Mouse (Mus musculus): ENCODE measurements at regions not wholly inside any gene's neighbourhood (a gene's known extent, or its start where the extent isn't known, plus 50 kb on each side); places are given as distances from the start of the nearest gene placed in this dataset.
A peak's percentile ranks its signal among the peaks of the same experiment; 100 is the strongest.

DNA sequence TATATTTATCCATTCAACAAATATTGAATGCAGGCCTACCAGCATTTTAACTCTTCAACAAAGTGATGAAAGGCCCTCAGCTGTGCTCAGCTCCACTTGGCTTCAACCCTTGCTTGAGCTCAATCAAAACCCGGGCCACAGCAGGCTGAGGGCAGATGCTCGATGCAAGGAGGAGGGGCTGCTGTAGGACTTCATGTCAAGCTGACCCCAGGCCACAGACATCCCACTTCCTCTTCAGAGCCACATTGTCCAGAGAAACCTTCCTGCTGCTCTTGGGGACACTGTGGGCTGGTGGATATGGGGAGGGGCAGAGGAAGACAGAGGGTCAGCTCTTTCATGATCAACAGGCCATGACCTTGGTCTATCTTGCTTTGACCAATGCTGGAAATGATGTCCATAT, 299.7 kb downstream of the Bcl11a start:
- no peak for ATAC-seq (ENCODE audit: low TSS enrichment)

DNA sequence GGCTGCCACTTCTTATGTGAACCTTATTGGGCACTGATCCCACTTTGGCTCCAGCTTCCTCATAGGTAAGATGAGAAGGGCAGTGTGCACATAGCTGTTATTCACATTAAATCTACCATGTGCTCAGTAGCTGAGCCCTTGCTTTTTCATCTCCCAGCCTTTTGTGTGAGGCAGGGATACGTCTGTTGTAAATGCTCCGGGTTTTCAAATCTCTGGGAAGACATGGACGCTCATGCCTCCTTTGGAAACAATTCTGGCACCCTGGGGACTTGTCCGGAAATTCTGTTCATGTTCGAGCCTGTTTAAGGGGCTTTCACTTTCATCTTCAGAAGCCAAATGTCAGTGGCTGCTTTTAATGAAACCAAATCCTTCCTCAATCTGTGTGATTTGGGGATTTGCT, 312.7 kb downstream of the Bcl11a start:
- no peak for ATAC-seq (ENCODE audit: low TSS enrichment)

DNA sequence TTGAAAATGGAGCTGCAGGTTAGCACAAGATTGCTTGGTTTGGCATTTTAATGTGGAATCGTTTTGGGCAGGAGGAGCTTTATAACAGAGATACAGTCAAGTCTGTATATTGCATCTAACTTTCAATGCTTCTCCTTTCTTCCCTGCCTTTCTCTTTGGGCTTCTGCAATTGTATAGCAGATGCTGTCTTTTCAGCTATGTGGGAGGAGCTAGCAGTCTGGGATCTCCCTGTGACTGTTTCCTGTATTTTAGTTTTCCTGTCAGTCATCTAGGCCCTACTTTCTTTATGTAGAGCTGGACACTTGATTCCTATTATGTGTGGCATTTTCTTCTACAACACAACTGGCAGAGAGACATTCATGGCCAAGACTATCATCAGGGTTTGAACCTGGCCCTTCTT, 313.5 kb downstream of the Bcl11a start:
- ATAC-seq (ENCODE audit: low TSS enrichment) = no peak

DNA sequence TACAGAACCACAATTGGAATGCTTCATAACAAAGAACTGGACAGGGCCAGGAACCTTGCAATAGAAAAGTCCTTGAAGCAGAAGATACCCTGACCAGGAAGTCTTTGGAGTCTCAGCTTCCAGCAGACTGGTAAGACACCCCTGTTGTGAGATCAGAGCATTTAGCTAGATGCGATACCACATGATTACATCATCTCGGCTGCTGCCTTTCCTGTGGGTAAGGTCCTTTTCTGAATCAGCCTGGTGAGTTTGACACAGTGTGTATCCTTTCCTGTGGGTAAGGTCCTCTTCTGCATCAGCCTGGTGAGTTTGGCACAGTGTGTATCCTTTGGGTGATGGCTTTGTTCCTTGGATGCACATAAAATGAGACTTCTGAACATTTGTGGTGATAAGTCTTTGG, 317.6 kb downstream of the Bcl11a start:
- no peak for ATAC-seq (ENCODE audit: low TSS enrichment)

DNA sequence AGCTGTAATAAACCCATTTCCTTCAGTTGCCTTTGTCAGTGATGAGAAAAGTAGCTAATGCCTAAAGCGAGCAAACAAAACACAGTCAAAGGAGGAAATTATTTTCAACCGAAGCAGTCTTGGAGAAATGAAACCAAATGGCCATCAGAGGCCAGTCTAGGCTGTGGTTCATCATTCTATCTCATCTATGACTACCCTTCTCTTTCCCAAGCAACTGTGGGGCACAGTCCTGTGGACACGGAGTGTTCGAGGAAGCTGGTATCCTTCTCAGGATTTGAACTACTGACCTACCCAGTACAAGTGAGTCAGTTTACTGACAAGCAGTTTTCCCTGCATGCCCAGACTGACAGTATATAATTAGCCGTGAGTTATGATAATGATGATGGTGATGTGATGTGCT, 319.1 kb downstream of the Bcl11a start:
- no peak for ATAC-seq (ENCODE audit: low TSS enrichment)

DNA sequence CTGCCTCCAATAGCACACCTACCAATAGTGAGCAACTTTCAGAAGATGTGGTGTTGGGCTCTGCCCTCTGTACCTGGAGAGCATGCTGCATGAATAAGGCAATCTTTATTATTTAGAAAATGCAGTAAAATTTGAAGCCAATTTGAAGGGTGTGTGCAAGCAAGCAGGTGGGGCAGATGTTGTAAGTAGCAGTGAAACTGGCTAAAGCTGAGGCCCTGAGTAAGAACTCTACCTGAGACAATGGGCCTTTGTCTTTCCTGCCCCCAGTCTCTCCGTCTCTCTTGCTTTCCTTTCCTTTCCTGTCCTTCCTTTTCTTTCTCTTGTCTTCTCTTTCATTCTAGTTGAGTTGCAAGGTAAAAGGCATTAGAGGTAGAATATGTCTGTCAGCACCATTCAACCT, 319.9 kb downstream of the Bcl11a start:
- ATAC-seq (ENCODE audit: low TSS enrichment) = no peak

DNA sequence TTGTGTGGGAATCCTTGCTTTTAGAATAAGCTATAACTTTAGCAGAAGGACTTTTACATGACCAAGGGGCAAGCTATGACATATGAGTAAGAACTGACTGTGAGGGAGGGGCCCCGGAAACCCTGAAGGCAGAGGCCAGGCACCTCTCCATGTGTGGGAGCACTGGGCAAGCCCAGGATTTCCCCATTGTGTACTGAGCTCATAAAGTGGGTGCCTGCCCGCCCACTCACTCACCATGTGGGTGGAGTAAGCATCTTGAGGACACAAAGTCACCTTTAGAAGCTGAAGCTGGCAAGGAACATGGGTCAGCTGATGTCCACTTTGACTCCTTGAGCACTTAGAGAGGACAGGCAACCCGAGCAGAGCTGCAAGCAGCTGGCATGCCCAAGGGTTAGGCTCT, 323.3 kb downstream of the Bcl11a start:
- no peak for ATAC-seq (ENCODE audit: low TSS enrichment)

DNA sequence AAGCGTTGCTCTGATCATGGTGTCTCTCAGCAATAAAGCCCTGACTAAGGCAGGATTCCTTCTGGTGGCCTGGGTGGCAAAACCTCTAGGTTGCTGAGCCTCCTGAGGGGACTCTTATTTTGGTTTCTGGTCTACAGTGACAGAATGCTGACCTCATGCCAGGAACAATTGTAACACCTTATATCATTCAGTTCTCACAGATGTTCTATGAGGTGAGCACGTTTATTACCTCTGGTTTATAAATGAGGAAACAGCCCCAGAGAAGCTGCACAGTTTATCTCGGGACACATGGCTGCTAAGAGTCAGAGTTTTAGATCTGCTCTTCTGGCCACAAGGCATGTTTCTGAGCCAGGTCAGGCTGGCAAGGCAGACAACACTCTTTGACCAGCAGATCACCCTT, 324.3 kb downstream of the Bcl11a start:
- ATAC-seq (ENCODE audit: low TSS enrichment) = no peak

DNA sequence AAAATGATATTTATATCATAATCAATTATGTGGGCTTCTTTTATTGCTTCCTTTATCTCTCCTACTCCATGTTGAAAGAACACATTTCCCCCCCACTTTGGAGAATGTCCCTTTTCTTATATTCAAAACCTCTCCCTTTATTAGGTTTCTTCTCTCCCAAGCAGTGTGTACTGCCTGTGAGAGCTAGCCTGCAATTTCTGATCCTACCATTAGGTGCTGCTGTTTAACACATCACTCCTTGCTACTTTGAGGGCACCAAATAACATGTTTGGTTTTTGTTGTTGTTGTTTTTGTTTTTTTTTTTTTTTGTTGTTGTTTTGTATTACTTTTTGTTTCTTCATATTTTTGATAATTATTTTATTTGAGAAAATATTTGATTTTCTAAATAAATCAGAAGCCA, 336.9 kb downstream of the Bcl11a start:
- ATAC-seq (ENCODE audit: low TSS enrichment) = no peak

DNA sequence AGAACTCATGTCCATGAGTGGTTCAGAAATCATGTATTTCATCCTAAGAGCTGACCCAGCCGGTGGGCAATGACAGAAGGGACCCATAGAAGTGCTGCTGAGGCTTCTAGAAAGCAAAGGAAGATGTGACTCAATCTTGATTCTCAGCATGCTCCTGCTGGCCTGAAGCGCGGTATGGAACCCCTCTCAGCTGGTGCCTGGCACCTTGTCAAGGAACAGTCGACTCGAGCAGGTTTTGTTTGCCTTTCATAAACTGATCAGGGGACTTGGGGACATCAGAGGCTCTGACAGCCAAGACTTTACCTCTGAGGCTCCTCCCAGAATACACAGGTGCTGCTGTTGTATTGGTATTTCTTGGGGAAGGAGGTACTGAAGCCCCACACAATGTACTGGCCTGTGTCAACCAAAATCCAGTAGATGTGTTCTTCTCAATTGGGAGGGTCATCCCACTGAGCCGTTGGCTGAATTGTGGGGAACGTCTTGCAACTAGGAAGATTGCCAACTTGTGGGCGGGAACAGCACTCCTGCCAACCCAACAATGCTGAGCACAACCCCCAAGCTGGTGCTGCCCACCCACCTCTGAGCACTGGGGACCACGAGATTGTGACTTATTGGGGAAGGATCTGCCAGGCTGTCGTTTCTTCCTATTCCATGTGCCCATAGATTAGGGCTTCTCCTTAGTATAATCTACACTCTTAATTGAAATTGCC, 344.4 kb downstream of the Bcl11a start:
- ATAC-seq (ENCODE audit: low TSS enrichment) = no peak

DNA sequence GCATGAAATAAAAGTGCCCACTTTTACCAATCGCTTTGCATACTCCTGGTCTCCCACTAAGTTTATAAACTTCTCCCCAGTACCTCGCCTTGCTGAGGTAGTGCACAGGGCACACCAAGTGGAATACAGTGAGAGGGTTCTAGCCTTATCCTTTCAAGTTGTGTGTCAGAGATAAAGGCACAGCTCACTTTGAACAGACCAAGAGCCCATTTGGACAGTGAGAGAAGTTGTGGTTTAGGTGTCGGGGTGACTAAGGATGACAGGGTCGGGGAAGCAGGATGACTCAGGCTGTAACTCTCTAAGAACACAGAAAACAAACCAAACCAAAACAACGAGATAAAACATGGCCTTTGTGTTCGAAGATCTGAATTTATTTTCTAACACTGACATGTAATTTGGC, 345.4 kb downstream of the Bcl11a start:
- ATAC-seq (ENCODE audit: low TSS enrichment) = no peak

DNA sequence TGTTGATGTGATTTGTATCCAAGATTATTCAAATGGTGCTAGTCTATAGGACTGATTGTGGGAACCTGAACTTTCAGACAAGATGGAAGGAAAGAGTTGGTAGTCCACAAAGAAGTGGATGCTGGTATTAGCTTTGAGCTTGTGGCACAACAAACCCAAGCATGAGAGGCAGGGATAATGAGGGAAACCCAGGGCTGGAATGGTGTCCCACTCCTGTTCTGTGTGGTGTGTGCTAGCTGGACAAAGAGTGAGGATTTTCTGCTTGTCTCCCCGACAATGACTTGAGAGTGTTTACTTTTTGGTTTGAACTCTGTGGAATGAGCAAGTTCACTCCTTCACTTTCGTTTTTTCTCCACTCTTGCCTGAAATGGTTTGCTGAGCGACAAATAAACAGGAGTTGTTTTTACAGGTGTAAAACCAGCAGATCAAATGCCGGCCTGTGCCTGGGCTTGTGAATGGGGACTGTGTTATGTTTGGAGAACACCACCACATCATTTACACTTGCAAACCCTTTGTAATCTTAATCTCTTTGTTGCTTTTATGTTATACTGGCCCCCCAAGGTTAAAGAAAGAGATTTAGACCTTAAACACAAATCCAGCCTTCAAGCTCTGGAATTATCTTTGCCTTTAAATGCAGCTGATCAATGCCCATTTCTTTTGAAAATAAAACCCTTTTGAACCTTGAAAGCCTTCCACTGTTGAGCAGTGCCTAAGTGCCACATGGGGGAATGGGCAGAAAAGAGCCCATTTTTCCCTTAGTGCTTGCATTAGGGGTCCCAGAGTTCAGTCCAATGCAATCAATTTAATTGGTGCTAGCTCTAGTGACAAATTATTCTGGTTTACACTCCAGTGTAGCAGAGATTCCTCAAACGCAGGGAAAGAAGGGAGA, 349.4 kb downstream of the Bcl11a start:
- ATAC-seq (ENCODE audit: low TSS enrichment) = no peak

DNA sequence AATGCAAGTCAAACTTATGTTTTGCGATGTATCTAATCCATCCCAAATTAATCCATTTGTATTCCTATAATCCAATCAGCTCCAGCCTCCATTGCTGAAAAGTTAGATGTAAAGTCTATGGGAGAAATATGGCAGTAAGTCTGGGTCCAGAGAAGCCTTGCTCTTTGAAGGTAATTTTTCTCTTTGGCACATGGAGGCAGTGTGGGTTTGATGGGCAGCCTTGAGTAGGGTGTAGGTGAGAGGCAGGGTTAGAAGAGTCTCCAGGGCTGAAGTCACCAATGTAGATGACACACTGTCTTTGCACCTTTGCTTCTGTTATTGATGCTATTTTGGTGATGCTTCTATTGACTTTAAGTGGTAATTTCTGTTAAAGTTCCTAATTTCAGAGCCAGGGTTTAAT, 370.8 kb downstream of the Bcl11a start:
- no peak for ATAC-seq (ENCODE audit: low TSS enrichment)

DNA sequence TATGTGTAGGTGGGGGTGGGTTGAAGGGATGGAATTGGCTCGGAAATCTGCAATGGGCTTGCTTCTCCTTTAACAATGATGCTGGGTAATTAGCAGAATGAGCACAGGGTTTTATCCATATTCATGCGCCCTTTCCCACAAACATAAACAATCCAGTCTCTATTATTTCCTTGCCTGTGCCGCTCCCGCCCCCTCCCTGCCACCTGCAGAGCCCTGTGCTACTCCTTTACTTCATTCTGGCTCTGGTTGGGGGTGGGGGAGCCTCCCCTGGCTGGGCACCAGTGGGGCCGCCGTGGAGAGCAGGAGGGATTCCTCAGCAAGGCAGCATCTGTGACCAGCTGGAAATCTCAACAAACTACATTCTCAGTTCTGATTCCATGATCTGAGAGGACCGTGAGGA, 374.4 kb downstream of the Bcl11a start:
- ATAC-seq (ENCODE audit: low TSS enrichment) = peak; percentile 62

DNA sequence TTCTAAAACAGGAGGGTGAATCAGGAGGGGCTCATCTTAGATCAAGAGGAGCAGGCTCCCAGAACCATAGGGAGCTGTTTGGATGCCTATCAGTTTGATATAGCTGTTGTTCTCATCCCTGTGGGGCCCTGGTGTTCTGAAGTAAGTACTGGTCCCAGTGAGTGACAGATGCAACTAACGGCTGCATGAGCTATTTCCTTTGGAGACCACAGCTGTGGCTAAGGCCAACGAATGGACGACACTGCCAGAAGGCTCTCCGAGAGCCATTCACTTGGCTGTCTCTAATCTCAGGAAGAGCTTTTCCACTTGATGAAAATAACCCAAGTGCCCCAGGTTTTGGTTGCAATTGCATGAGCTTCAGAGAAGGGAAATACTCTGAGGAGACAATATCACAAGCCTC, 386.8 kb downstream of the Bcl11a start:
- ATAC-seq (ENCODE audit: low TSS enrichment) = no peak

DNA sequence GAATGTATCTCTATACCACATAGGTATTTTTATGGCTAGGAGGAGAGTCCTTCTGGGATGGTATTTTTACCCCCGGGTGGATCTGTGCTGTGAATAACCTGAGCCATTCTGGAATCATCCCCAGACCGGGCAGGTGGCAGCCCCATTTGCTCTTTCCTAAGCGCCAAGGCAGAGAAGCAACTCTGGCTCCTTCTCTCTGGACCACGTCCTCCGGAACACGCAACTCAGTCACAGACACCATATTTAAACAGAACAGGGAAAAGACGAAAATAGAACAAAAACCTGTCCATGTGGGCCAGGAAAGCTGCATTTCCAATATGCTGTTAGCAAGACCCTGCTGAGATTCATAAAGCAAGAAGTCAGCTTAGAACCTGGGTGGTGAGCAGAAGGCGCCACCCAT, 389.6 kb downstream of the Bcl11a start:
- peak; percentile 91 for ATAC-seq (ENCODE audit: low TSS enrichment)

DNA sequence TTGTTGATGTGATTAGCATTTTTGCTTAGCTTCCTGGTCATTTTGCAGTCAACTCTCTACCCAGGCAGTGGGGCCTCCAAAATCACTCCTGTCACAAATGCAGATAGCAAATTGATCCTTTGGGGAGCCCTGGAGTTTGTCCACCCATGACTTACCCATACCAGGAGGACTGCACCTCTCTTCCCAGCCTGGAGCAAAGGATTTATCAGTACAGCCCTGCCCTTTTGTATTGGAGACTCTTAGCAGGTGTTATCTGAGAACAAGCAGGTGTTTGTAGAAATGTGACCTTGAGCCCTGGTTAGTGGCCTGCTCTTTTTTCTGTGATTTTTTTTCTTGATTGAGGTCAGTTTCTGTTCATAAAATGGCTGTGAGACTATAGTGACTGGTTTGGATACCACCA, 392.6 kb downstream of the Bcl11a start:
- no peak for ATAC-seq (ENCODE audit: low TSS enrichment)

DNA sequence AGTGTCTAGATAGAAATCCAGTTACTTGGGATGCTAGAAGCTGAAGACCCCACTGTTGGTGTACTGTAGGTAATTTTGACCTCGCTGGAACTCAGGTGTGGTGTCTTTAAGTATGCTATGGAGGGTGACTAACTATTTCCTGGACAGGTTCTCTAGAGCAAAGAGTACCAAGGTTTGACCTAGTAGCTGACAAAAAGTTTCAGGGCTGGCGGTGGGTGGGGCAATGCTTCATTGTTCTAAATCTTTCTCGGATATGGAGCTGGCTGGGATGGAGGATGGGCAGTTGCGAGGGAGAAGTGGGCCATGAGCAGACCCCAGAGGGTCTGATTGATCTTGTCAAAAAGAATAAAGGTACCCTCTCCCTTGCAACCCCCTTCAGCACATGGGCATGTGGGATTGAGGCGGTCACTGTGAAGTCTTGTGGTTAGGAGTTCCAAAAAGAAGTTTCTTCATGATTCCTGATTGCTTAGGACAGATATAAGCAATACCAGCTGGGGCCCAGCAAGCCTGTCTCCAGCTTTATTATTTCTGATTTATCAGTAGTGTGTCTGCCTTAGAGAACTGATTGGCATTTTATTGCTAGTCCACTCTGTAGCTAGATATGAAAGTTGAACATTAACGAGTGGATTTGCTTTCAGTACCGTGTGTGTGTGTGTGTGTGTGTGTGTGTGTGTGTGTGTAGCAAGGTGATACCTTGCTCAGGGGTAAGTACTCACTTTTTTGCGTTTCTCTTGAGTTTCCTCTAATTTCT, 394.9 kb downstream of the Bcl11a start:
- ATAC-seq (ENCODE audit: low TSS enrichment) = no peak

DNA sequence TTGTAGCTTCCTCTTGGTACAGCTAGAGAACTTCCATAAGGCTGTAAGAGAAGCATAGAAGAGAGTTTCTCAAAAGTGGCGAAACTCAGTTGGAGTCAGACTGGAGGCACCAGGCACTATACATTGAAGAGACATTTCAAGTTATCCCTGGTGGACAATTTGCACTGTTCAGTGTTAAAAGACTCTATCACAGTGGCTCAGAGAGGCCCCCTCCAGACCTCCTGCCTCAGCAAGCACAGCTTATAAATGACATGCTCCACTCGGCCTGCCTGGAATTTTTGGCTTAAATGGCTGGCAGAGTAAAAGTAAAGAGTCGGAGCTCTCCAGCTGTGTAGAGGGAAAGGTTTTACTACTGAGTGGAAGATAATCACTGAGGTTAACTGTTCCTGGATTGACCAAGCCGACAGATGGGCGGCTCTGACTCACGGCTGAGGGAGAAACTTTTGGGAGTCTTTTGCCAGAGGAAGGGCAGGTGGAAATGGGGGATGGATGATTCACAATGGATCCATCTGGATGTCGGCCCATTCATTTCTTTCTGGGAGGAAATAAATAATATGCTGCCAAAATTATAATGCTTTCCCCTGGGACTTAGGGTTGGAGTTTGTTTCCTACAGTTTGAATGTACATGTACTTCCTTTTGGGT, 395.6 kb downstream of the Bcl11a start:
- peak; percentile 83 for ATAC-seq (ENCODE audit: low TSS enrichment)

DNA sequence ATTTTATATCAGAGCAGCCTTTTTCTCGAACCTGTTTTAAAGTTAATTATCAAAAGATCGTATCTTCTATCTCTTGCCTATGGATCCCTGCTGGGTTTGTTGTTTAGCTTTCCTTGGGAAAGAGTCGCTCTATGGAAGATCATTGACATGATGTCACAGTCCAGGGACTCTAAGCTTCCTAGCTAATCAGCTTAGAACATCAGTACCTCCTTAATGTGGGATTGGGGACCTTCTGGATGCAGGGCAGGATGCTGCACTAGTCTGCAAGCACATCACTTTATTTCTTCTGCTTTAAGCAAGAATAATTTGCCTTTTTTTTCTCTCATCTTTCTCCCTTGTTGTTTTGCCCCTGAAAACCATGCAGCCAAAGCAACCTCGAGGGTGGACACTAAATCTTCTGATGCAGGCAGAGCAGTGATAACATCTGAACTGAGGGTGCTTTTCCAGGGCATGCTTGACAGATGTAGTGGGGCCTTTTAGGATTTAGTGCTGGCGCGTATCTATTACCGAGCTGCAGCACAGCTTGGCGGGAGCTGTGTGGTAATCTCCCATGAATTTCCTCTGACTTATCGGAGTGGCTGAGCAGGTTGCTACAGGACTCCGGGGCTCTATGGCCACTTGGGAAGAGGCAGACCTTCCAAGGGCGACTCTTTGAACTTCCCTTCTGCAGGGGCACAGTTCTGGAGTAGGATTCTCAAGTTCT, 425.0 kb downstream of the Bcl11a start:
- no peak for ATAC-seq (ENCODE audit: low TSS enrichment)

DNA sequence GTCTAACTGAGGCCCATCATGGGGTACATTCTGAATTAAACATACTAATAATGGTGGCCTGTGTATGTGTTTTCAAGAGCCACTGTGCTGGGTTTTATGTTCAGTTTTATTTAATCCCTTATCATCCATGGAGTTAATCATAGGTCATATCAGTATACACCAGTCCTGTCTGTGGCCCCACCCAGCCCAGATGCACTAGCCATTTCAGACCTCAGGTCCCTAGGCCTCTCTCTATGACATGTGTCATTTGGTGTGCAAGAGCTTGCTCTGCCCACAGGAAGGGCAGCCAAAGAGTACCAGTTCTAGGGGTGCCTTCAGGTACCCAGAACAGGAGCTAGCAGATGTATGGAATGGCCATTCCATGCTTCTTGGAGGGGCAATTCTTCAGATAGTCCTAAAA, 437.7 kb downstream of the Bcl11a start:
- ATAC-seq (ENCODE audit: low TSS enrichment) = no peak

DNA sequence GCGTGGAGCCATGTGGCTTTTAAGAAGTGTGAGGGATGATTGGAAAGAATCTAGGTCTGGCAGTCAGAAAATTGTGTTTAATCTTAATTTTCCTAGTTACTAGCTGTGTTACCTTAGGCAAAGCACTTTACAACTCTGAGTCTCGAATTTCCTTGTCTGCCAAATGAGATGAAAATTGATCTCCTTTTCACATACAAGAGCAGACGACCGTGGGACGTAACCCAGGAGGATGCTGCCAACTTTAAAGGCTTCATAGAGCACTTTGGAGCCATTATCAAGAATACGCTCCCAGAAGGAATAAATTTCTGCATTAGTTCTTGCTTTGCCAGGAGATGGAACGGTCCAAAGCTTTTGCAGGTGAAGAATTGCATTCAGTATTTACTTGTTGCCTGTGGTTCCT, 457.6 kb downstream of the Bcl11a start:
- ATAC-seq (ENCODE audit: low TSS enrichment) = no peak
